ENCODE assay signal across 1 mouse cellular context in genomic region chr10:86021749-86022473, GRCm38 (mm10).
TF ChIP-seq lines count a peak whose summit lies in the region.

TSS of gene Fbxo7 (plus strand) at chr10:86021972.

TF ChIP-seq in CH12.LX, 34 proteins besides CTCF, POLR2A, EP300 and RAD21 (continued from another document):
- TF ChIP-seq TCF12 (IDR thresholded peaks at IDR 0.05; ENCODE audit: low read depth, low read length) (peak; percentile 56), RCOR1 (conservative IDR thresholded peaks at IDR 0.05; ENCODE audit: low read depth, low read length) (no peak), KAT2A (IDR thresholded peaks at IDR 0.05; ENCODE audit: insufficient replicate concordance, low read length) (no peak), JUN (IDR thresholded peaks at IDR 0.05; ENCODE audit: insufficient read depth, low read depth, low read length) (no peak), SMC3 (IDR thresholded peaks at IDR 0.05; ENCODE audit: low read depth, low read length) (peak; percentile 62), NELFE (IDR thresholded peaks at IDR 0.05; ENCODE audit: low read depth, low read length) (peak; percentile 74), ELF1 (IDR thresholded peaks at IDR 0.05; ENCODE audit: low read depth, low read length) (peak; percentile 88), ETS1 (conservative IDR thresholded peaks at IDR 0.05; ENCODE audit: low read depth, low read length) (no peak; the same call in 1 of the 2 replicates), IRF4 (IDR thresholded peaks at IDR 0.05; ENCODE audit: low read depth, low read length) (peak; percentile 59; the same call in 1 of the 2 replicates), JUND (conservative IDR thresholded peaks at IDR 0.05; ENCODE audit: low read depth, low read length) (no peak), MXI1 (IDR thresholded peaks at IDR 0.05; ENCODE audit: low read depth, low read length) (peak; percentile 71), MAX (IDR thresholded peaks at IDR 0.05; ENCODE audit: low read length) (peak; percentile 60), NRF1 (IDR thresholded peaks at IDR 0.05; ENCODE audit: low read depth, low read length) (peak; percentile 84), TBP (conservative IDR thresholded peaks at IDR 0.05; ENCODE audit: low read depth, low read length) (no peak), CHD1 (IDR thresholded peaks at IDR 0.05; ENCODE audit: low read depth, low read length) (0 out of 2 replicates have a peak, but pooled peaks have one; percentile 60), UBTF (IDR thresholded peaks at IDR 0.05; ENCODE audit: low read depth, low read length) (peak; percentile 42), HCFC1 (IDR thresholded peaks at IDR 0.05; ENCODE audit: low read depth, low read length) (peak; percentile 54), BHLHE40 (IDR thresholded peaks at IDR 0.05; ENCODE audit: low read depth, low read length) (peak; percentile 87), ZNF384 (IDR thresholded peaks at IDR 0.05; ENCODE audit: low read depth, low read length) (no peak), MAZ (IDR thresholded peaks at IDR 0.05; ENCODE audit: low read depth, low read length) (no peak), USF1 (IDR thresholded peaks at IDR 0.05; ENCODE audit: low read depth, low read length) (peak; percentile 77), MYC (IDR thresholded peaks at IDR 0.05; ENCODE audit: low read depth, low read length) (peak; percentile 56; the same call in 1 of the 2 replicates)
